Mouse (Mus musculus) brain, embryonic 14.5 days (tissue): ENCODE data around the gene Oas3. TPM values are rescaled to one million over a fixed set of nuclear protein-coding genes. Genes with fewer than 3 reads are reported as not detected.

Source experiments
- DNase-seq: peaks from one replicate; pipeline ENCODE4 v3.0.0-alpha.2; 2011; ENCODE audit warnings: low read depth
- CTCF ChIP-seq: fragments of 200-500 bp; IDR thresholded peaks from 2 replicates; pipeline ENCODE4 v1.5.1; 2012; ENCODE audit warnings: inconsistent platforms, mild to moderate bottlenecking, moderate library complexity, borderline replicate concordance; ENCODE audit not compliant: insufficient read depth, insufficient read length; ENCODE audit errors: extremely low read depth
- POLR2A ChIP-seq: fragments of 200-500 bp; IDR thresholded peaks from 2 replicates; pipeline ENCODE4 v1.6.1; 2012; ENCODE audit warnings: mild to moderate bottlenecking, inconsistent platforms, borderline replicate concordance; ENCODE audit not compliant: poor library complexity, insufficient read depth, insufficient read length, severe bottlenecking; ENCODE audit errors: extremely low read depth
- polyA plus RNA-seq: library from polyadenylated mRNA; depleted of rRNA; stranded (reverse); fragments of >200 nt; gene quantifications from 2 replicates; pipeline ENCODE4 v1.2.3, GENCODE M21; 2012

Gene Oas3
- polyA plus RNA-seq, 1 experiment, result 0.67 TPM

GRCm38 (mm10) chr5:120781646-120782045, 4.2 kb upstream of the Oas3 start:
- peak; percentile 22; the same call in 1 of the 2 replicates for TF ChIP-seq CTCF
- TF ChIP-seq POLR2A, result no peak
- no peak for DNase-seq

GRCm38 (mm10) chr5:120779922-120780321, 2.5 kb upstream of the Oas3 start:
- DNase-seq, result no peak
- no peak for TF ChIP-seq CTCF
- TF ChIP-seq POLR2A, result no peak

- TF ChIP-seq POLR2A (no peak), CTCF (no peak)
- no peak for DNase-seq
These were observed 1.5 kb upstream of the Oas3 start for GRCm38 (mm10) chr5:120778941-120779340.

GRCm38 (mm10) chr5:120776801-120777200, 660 bp downstream of the Oas3 start:
- no peak for DNase-seq

GRCm38 (mm10) chr5:120775287-120775985, 2.0 kb downstream of the Oas3 start:
- TF ChIP-seq CTCF (no peak), POLR2A (no peak)
- no peak for DNase-seq

More at GRCm38 (mm10) chr5:120776801-120777200, 660 bp downstream of the Oas3 start:
- no peak for TF ChIP-seq CTCF
- TF ChIP-seq POLR2A, result no peak

GRCm38 (mm10) chr5:120769396-120769795, 8.1 kb downstream of the Oas3 start:
- DNase-seq, result no peak
- no peak for TF ChIP-seq POLR2A
- no peak for TF ChIP-seq CTCF

GRCm38 (mm10) chr5:120765010-120765409, 12.5 kb downstream of the Oas3 start:
- TF ChIP-seq CTCF (no peak), POLR2A (no peak)
- DNase-seq, result no peak

GRCm38 (mm10) chr5:120761901-120762300, 15.6 kb downstream of the Oas3 start:
- TF ChIP-seq CTCF (no peak), POLR2A (no peak)
- DNase-seq, result peak; percentile 50

GRCm38 (mm10) chr5:120754215-120754614, 23.2 kb downstream of the Oas3 start:
- no peak for DNase-seq
- no peak for TF ChIP-seq CTCF
- TF ChIP-seq POLR2A, result no peak

GRCm38 (mm10) chr5:120752786-120753185, 24.7 kb downstream of the Oas3 start:
- TF ChIP-seq CTCF, result no peak
- no peak for TF ChIP-seq POLR2A
- no peak for DNase-seq

GRCm38 (mm10) chr5:120751206-120751605, 26.3 kb downstream of the Oas3 start:
- TF ChIP-seq CTCF (no peak), POLR2A (no peak)
- DNase-seq, result no peak

- DNase-seq, result no peak
- TF ChIP-seq POLR2A (no peak), CTCF (no peak)
These were observed 27.8 kb downstream of the Oas3 start, which contains the start of gene Oas2 for GRCm38 (mm10) chr5:120749688-120750087. Gene Oas2, minus strand, starts transcription at chr5:120749853.
